Mouse (Mus musculus) cerebral cortex, adult 2 months (tissue): Measurements from ENCODE around the gene Ide.

Experiments
- WGBS: fragments of 180-500 bp; shearing (Covaris S2); methylation state at CpG from one replicate; pipeline ENCODE4 v1.1.7; 2018; 5-methylcytosine and 5-hydroxymethylcytosine counted together

Ide gene

GRCm38 (mm10) chr19:37332726-37333125 lies 4.9 kb downstream of the Ide start:
- 78% methylated on average over 4 of the region's 4 CpGs for WGBS

GRCm38 (mm10) chr19:37327216-37327615 lies 10.4 kb downstream of the Ide start:
- WGBS = 72% methylated on average over 5 of the region's 5 CpGs

- 57% methylated on average over 3 of the region's 3 CpGs for WGBS
Observed at GRCm38 (mm10) chr19:37323566-37323965, 14.1 kb downstream of the Ide start.

GRCm38 (mm10) chr19:37320802-37321619 lies 16.6 kb downstream of the Ide start:
- 84% methylated on average over 16 of the region's 16 CpGs for WGBS

GRCm38 (mm10) chr19:37317359-37317758 lies 20.3 kb downstream of the Ide start:
- 80% methylated on average over 4 of the region's 4 CpGs for whole genome bisulfite sequencing

GRCm38 (mm10) chr19:37315091-37315490 lies 22.6 kb downstream of the Ide start:
- WGBS = 65% methylated on average over 9 of the region's 9 CpGs

- 54% methylated on average over 6 of the region's 6 CpGs for WGBS
Observed at GRCm38 (mm10) chr19:37311426-37311825, 26.2 kb downstream of the Ide start.

- WGBS = 67% methylated on average over 4 of the region's 4 CpGs
Observed at GRCm38 (mm10) chr19:37310133-37310532, 27.5 kb downstream of the Ide start.

GRCm38 (mm10) chr19:37308941-37309340 lies 28.7 kb downstream of the Ide start:
- WGBS = 84% methylated on average over 7 of the region's 7 CpGs

- WGBS = 88% methylated on average over 6 of the region's 6 CpGs
Observed at GRCm38 (mm10) chr19:37307826-37308545, 29.7 kb downstream of the Ide start.

- WGBS = 73% methylated on average over 3 of the region's 3 CpGs
Observed at GRCm38 (mm10) chr19:37306176-37306575, 31.5 kb downstream of the Ide start.

GRCm38 (mm10) chr19:37304866-37305265 lies 32.8 kb downstream of the Ide start:
- WGBS = 96% methylated on average over 5 of the region's 5 CpGs

- 66% methylated on average over 4 of the region's 4 CpGs for WGBS
Observed at GRCm38 (mm10) chr19:37304006-37304405, 33.6 kb downstream of the Ide start.

GRCm38 (mm10) chr19:37301733-37302132 lies 35.9 kb downstream of the Ide start:
- 78% methylated on average over 3 of the region's 3 CpGs for WGBS

GRCm38 (mm10) chr19:37291676-37292075 lies 46.0 kb downstream of the Ide start:
- WGBS = 51% methylated on average over 4 of the region's 4 CpGs

GRCm38 (mm10) chr19:37290906-37291305 lies 46.7 kb downstream of the Ide start:
- 87% methylated on average over 8 of the region's 8 CpGs for WGBS

GRCm38 (mm10) chr19:37284775-37285174 lies 52.9 kb downstream of the Ide start:
- 70% methylated on average over 9 of the region's 9 CpGs for WGBS

GRCm38 (mm10) chr19:37283166-37283565 lies 54.5 kb downstream of the Ide start:
- 53% methylated on average over 6 of the region's 6 CpGs for WGBS

- 50% methylated on average over 1 of the region's 1 CpGs for WGBS
Observed at GRCm38 (mm10) chr19:37281710-37282109, 55.9 kb downstream of the Ide start.

- WGBS = 89% methylated on average over 1 of the region's 1 CpGs
Observed at GRCm38 (mm10) chr19:37279194-37279593, 58.5 kb downstream of the Ide start.

- WGBS = 62% methylated on average over 9 of the region's 9 CpGs
Observed at GRCm38 (mm10) chr19:37275555-37275954, 62.1 kb downstream of the Ide start.

- 92% methylated on average over 16 of the region's 16 CpGs for WGBS
Observed at GRCm38 (mm10) chr19:37269106-37269505, 68.5 kb downstream of the Ide start.
